Mouse (Mus musculus) intestine, embryonic 14.5 days (tissue): ENCODE data around the gene Tcf12. TPM values are rescaled to one million over a fixed set of nuclear protein-coding genes. Genes with fewer than 3 reads are reported as not detected.

Experiments used
- ATAC-seq: fragments of 200-750 bp; cut with Nextera tagmentation; replicated peaks from 2 replicates; pipeline ENCODE4 v1.8.0; 2017; ENCODE audit warnings: low read depth, moderate number of reproducible peaks, moderate TSS enrichment, moderate library complexity; ENCODE audit not compliant: low FRiP score, low TSS enrichment
- DNase-seq: peaks from one replicate; pipeline ENCODE4 v3.0.0-alpha.2; 2018; ENCODE audit warnings: low spot score
- H3K27ac ChIP-seq: fragments of 300-500 bp; sonication (generic); 2 replicates; pipeline ENCODE4 v1.5.1; 2014; ENCODE audit warnings: low read depth, mild to moderate bottlenecking, control low read depth
- H3K27me3 ChIP-seq: fragments of 300-500 bp; sonication (generic); replicated peaks from 2 replicates; pipeline ENCODE4 v1.6.1; 2014; ENCODE audit warnings: low read length, control low read depth; ENCODE audit not compliant: control insufficient read depth, insufficient read depth
- H3K36me3 ChIP-seq: fragments of 300-500 bp; sonication (generic); 2 replicates; pipeline ENCODE4 v1.6.1; 2014; ENCODE audit warnings: low read length, control low read depth; ENCODE audit not compliant: control insufficient read depth, insufficient read depth
- H3K4me1 ChIP-seq: fragments of 300-500 bp; sonication (generic); replicated peaks from 2 replicates; pipeline ENCODE4 v1.6.1; 2014; ENCODE audit warnings: low read length, control low read depth, mixed read lengths; ENCODE audit not compliant: control insufficient read depth, insufficient read depth
- H3K4me2 ChIP-seq: fragments of 300-500 bp; sonication (generic); 2 replicates; pipeline ENCODE4 v1.6.1; 2014; ENCODE audit warnings: low read length
- H3K4me3 ChIP-seq: fragments of 300-500 bp; sonication (generic); 2 replicates; pipeline ENCODE4 v1.5.1; 2014; ENCODE audit warnings: low read depth, low read length, control low read depth, mixed read lengths
- H3K9ac ChIP-seq: fragments of 300-500 bp; sonication (generic); 2 replicates; pipeline ENCODE4 v1.6.1; 2014; ENCODE audit warnings: mild to moderate bottlenecking, low read length
- H3K9me3 ChIP-seq: fragments of 300-500 bp; sonication (generic); 2 replicates; pipeline ENCODE4 v1.6.1; 2016; ENCODE audit warnings: low read length, control low read depth; ENCODE audit not compliant: control insufficient read depth
- WGBS: fragments of 180-500 bp; shearing (Covaris S2); extraction: QIAGEN DNeasy Blood & Tissue Kit; methylation state at CpG from one replicate; pipeline ENCODE4 v1.1.7; 2014; 5-methylcytosine and 5-hydroxymethylcytosine counted together
- microRNA-seq: library from miRNA; unstranded; fragments of <30 nt; microRNA quantifications from one replicate; pipeline ENCODE4, GENCODE M21; 2016
- polyA plus RNA-seq: library from polyadenylated mRNA; unstranded; fragments of >200 nt; fragmentation: Nextera tagmentation; extraction: Ambion mirVana; gene quantifications from 2 replicates; pipeline ENCODE4 v1.2.1, GENCODE M21; 2014

Tcf12 gene
- polyA plus RNA-seq, 1 experiment from 2014 or later, result 57.5 TPM

- Histone ChIP-seq H3K9ac (no peak overlapping the region), H3K27ac (no peak overlapping the region), H3K4me2 (no peak overlapping the region), H3K27me3 (no peaks in the 10 kb centered on the region), H3K4me1 (peaks cover 7% of the 10 kb centered on the region; the same call in 1 of the 2 replicates), H3K36me3 (no peaks in the 10 kb centered on the region), H3K4me3 (no peak overlapping the region), H3K9me3 (no peaks in the 10 kb centered on the region)
- no peak for ATAC-seq
- WGBS, result 72% methylated on average over 6 of the region's 6 CpGs
- DNase-seq, result no peak
These were observed 305.8 kb downstream of the Tcf12 start for GRCm38 (mm10) chr9:71805646-71806421.

- Histone ChIP-seq H3K4me3 (no peak overlapping the region), H3K36me3 (no peaks in the 10 kb centered on the region), H3K4me1 (peaks cover 7% of the 10 kb centered on the region; the same call in 1 of the 2 replicates), H3K9ac (no peak overlapping the region), H3K27ac (no peak overlapping the region), H3K9me3 (no peaks in the 10 kb centered on the region), H3K27me3 (no peaks in the 10 kb centered on the region), H3K4me2 (no peak overlapping the region)
- WGBS, result 22% methylated on average over 6 of the region's 6 CpGs
- DNase-seq, result no peak
- no peak for ATAC-seq
These were observed 307.6 kb downstream of the Tcf12 start for GRCm38 (mm10) chr9:71804116-71804515.

GRCm38 (mm10) chr9:71803281-71803680, 308.4 kb downstream of the Tcf12 start:
- no peak overlapping the region for H3K9ac ChIP-seq
- 33% methylated on average over 7 of the region's 7 CpGs for WGBS
- H3K4me2 ChIP-seq, result no peak overlapping the region
- peaks cover 7% of the 10 kb centered on the region; the same call in 1 of the 2 replicates for H3K4me1 ChIP-seq
- no peak overlapping the region for H3K4me3 ChIP-seq
- no peaks in the 10 kb centered on the region for H3K9me3 ChIP-seq
- no peak overlapping the region for H3K27ac ChIP-seq
- no peaks in the 10 kb centered on the region for H3K27me3 ChIP-seq
- DNase-seq (no peak), ATAC-seq (no peak)
- H3K36me3 ChIP-seq, result no peaks in the 10 kb centered on the region

GRCm38 (mm10) chr9:71799598-71799997, 312.1 kb downstream of the Tcf12 start:
- no peaks in the 10 kb centered on the region for H3K36me3 ChIP-seq
- no peak overlapping the region for H3K4me2 ChIP-seq
- H3K9ac ChIP-seq, result no peak overlapping the region
- H3K4me3 ChIP-seq, result no peak overlapping the region
- DNase-seq, result no peak
- no peak overlapping the region for H3K27ac ChIP-seq
- H3K27me3 ChIP-seq, result no peaks in the 10 kb centered on the region
- peaks cover 7% of the 10 kb centered on the region; the same call in 1 of the 2 replicates for H3K4me1 ChIP-seq
- 86% methylated on average over 5 of the region's 5 CpGs for WGBS
- no peaks in the 10 kb centered on the region for H3K9me3 ChIP-seq
- ATAC-seq, result no peak

- Histone ChIP-seq H3K4me2 (no peak overlapping the region), H3K27me3 (no peaks in the 10 kb centered on the region), H3K9ac (no peak overlapping the region), H3K36me3 (no peaks in the 10 kb centered on the region), H3K4me3 (no peak overlapping the region), H3K9me3 (no peaks in the 10 kb centered on the region), H3K27ac (no peak overlapping the region), H3K4me1 (no peaks in the 10 kb centered on the region; the same call in 1 of the 2 replicates)
- ATAC-seq (no peak), DNase-seq (no peak)
- WGBS, result 77% methylated on average over 5 of the region's 5 CpGs
These were observed 313.5 kb downstream of the Tcf12 start for GRCm38 (mm10) chr9:71798176-71798575.

Small RNAs within 50 kb of the gene (microRNA-seq; reads per million reads assigned to microRNA genes)
- gene Gm27450, result not detected

Other genes starting within 250 kb of the Tcf12 start
- gene Zfp280d, start 163.0 kb upstream of the Tcf12 start, polyA plus RNA-seq, result 34.6 and 39.5 TPM in 2 replicates